Mouse (Mus musculus) limb, embryonic 12.5 days (tissue): ENCODE measurements around the gene Asb8. TPM values are rescaled to one million over a fixed set of nuclear protein-coding genes. Genes with fewer than 3 reads are reported as not detected.

Experiments
- ATAC-seq: fragments of 200-750 bp; cut with Nextera tagmentation; 2 replicates; pipeline ENCODE4 v1.8.0; 2017; ENCODE audit warnings: low read depth, moderate TSS enrichment; ENCODE audit not compliant: insufficient number of reproducible peaks, insufficient read depth, low FRiP score, low TSS enrichment
- H3K27ac ChIP-seq: fragments of 300-500 bp; sonication (generic); 2 replicates; pipeline ENCODE4 v1.5.1; 2016; ENCODE audit warnings: mild to moderate bottlenecking, moderate library complexity
- H3K27me3 ChIP-seq: fragments of 300-500 bp; sonication (generic); 2 replicates; pipeline ENCODE4 v1.6.1; 2016; ENCODE audit warnings: mild to moderate bottlenecking, moderate library complexity
- H3K36me3 ChIP-seq: fragments of 300-500 bp; sonication (generic); 2 replicates; pipeline ENCODE4 v1.6.1; 2016; ENCODE audit warnings: mild to moderate bottlenecking, moderate library complexity
- H3K4me1 ChIP-seq: fragments of 300-500 bp; sonication (generic); replicated peaks from 2 replicates; pipeline ENCODE4 v1.6.1; 2016
- H3K4me2 ChIP-seq: fragments of 300-500 bp; sonication (generic); 2 replicates; pipeline ENCODE4 v1.6.1; 2016; ENCODE audit warnings: mild to moderate bottlenecking, moderate library complexity
- H3K4me3 ChIP-seq: fragments of 300-500 bp; sonication (generic); replicated peaks from 2 replicates; pipeline ENCODE4 v1.5.1; 2016; ENCODE audit warnings: mild to moderate bottlenecking
- H3K9ac ChIP-seq: fragments of 300-500 bp; sonication (generic); replicated peaks from 2 replicates; pipeline ENCODE4 v1.6.1; 2016; ENCODE audit warnings: mild to moderate bottlenecking, moderate library complexity
- H3K9me3 ChIP-seq: fragments of 300-500 bp; sonication (generic); 2 replicates; pipeline ENCODE4 v1.6.1; 2016; ENCODE audit warnings: mild to moderate bottlenecking, moderate library complexity
- WGBS: fragments of 180-500 bp; shearing (Covaris S2); methylation state at CpG from one replicate; pipeline ENCODE4 v1.1.7; 2016; 5-methylcytosine and 5-hydroxymethylcytosine counted together
- polyA plus RNA-seq: library from polyadenylated mRNA; unstranded; fragments of >200 nt; fragmentation: Nextera tagmentation; extraction: Ambion mirVana; gene quantifications from 2 replicates; pipeline ENCODE4 v1.2.1, GENCODE M21; 2016

Gene Asb8
- 42.4 and 43.5 TPM in 2 replicates for polyA plus RNA-seq

DNA sequence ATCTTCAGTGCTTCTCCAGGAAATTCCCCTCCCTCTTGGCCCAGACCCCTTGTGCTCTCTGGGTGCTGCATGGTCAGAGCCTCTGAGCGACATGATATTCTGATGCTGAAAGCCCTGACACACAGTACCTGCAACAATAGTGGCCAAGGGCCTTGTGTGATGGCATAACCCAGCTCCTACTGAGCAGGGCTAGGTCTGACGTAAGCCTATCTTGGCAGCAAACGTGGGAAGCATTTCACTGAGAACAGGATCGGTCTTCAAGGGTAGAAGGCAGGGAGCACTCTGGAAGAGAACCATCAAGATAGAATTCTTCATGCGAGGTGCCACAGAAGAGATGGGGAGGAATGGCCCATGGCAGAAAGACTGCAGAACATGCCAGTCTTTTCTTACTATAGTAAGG, at the start of gene Asb8:
TSS of gene Asb8 (minus strand) at position 101 of the 400 bp plus-strand sequence.
- ATAC-seq = no peak
- no peak within 1 kb of the TSS for H3K9ac ChIP-seq
- 83% methylated on average over 5 of the region's 5 CpGs for WGBS
- peaks cover 11% of the 10 kb centered on the region for H3K4me1 ChIP-seq
- H3K27ac ChIP-seq = no peak within 1 kb of the TSS
- H3K27me3 ChIP-seq = peaks cover 61% of the 10 kb centered on the region
- no peaks in the 10 kb centered on the region for H3K36me3 ChIP-seq
- no peaks in the 10 kb centered on the region for H3K9me3 ChIP-seq
- no peak within 1 kb of the TSS for H3K4me2 ChIP-seq
- H3K4me3 ChIP-seq = no peak within 1 kb of the TSS

DNA sequence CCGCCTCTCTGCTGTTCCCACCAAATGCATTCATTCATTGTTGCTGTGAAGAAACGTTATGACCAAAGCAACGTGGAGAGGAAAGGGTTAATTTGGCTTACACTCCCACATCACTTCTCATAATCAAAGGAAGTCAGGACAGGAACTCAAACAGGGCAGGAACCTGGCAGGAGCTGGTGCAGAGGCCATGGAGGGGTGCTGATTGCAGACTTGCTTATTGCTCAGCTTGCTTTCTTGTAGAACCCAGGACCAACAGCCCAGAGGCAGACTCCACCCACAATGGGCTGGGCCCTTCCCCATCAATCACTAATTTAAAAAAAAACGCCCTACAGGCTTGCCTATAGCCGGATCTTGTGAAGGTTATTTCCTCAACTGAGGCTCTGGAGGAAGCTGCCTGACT, 48.7 kb upstream of the Asb8 start:
- WGBS = 64% methylated on average over 5 of the region's 5 CpGs
- Histone ChIP-seq H3K4me1 (no peaks in the 10 kb centered on the region), H3K27me3 (no peaks in the 10 kb centered on the region), H3K4me2 (no peak overlapping the region), H3K4me3 (no peak overlapping the region), H3K9me3 (no peaks in the 10 kb centered on the region), H3K9ac (no peak overlapping the region), H3K27ac (no peak overlapping the region), H3K36me3 (no peaks in the 10 kb centered on the region)
- ATAC-seq = no peak

DNA sequence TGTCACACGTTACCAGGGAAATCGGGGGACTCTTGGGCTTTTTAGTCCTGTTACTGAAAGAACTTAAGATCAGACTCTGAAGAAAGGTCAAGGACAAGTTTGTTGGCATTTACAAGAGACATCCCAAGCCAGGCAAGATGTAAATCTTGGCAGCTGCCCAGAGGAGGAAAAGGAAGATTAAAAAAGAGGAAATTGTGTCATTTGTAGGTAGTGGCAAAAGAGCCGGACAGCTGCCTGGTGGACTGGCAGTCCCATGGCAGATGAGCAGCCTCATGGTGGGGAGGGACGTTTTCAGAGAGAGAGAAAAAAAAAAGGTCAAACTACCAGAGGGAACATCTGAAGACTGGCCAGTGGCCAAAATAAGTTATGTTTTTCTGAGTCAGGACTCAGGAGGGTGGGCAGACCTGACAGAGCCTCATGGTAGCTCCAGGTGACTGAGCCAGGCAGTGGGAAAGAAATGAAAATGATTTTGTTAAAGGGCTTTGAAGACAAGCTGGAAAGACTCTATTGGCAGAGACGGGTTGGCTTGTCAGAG, 48.0 kb upstream of the Asb8 start:
- ATAC-seq = no peak
- WGBS = 87% methylated on average over 5 of the region's 5 CpGs
- H3K27me3 ChIP-seq = no peaks in the 10 kb centered on the region
- H3K9me3 ChIP-seq = no peaks in the 10 kb centered on the region
- no peaks in the 10 kb centered on the region for H3K4me1 ChIP-seq
- H3K9ac ChIP-seq = no peak overlapping the region
- no peak overlapping the region for H3K27ac ChIP-seq
- no peak overlapping the region for H3K4me3 ChIP-seq
- H3K36me3 ChIP-seq = no peaks in the 10 kb centered on the region
- no peak overlapping the region for H3K4me2 ChIP-seq

DNA sequence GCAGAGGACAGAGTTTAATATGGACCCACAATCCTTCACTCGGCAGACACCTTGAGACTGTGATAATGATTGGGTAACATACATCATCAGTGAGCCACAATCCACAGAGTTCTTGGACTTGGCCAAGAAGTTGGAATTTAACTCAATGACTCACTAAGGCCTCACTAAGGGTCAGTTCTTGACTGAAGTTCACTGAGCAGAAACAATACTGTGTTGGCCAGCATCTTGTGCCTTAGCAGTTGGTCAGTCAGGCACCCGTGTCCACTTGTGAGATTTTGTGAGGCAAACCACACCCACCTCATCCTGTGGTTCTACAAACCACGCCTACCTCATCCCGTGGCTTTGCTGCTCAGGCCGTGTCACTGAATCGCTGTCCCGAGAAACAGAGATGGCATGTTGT, 44.3 kb upstream of the Asb8 start:
- Histone ChIP-seq H3K4me3 (no peak overlapping the region), H3K4me2 (no peak overlapping the region), H3K36me3 (no peaks in the 10 kb centered on the region), H3K4me1 (no peaks in the 10 kb centered on the region), H3K27me3 (no peaks in the 10 kb centered on the region; the same call in 1 of the 2 replicates), H3K9ac (no peak overlapping the region), H3K27ac (no peak overlapping the region), H3K9me3 (no peaks in the 10 kb centered on the region)
- 83% methylated on average over 7 of the region's 7 CpGs for WGBS
- no peak for ATAC-seq

DNA sequence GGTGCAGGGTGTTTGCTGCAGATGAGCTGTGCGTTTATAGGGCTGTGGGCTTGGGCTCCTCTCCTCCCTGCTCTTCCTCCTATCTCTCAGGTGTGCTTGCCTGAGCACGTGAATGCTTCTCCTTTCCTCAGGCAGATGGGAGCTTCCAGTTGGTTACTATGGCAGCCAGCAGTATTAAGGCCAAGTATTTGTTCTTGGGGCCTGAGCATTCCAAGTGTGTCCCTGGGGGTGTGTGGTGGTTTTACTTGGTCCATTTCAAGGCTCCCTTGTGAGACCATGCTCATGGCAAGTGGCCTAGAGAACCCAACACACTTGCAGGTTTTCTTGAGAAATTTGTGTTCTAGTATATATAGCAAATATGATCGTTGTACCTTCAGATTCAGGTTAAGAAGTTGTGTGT, 30.0 kb upstream of the Asb8 start, which contains the start of gene Olfr288:
TSS of gene Olfr288 (minus strand) at position 101 of the 400 bp plus-strand sequence.
- no peak within 1 kb of the TSS for H3K27ac ChIP-seq
- no peak within 1 kb of the TSS for H3K9ac ChIP-seq
- H3K27me3 ChIP-seq = no peaks in the 10 kb centered on the region; the same call in 1 of the 2 replicates
- H3K36me3 ChIP-seq = no peaks in the 10 kb centered on the region
- no peak within 1 kb of the TSS for H3K4me2 ChIP-seq
- no peaks in the 10 kb centered on the region for H3K9me3 ChIP-seq
- H3K4me3 ChIP-seq = no peak within 1 kb of the TSS
- WGBS = 70% methylated on average over 3 of the region's 3 CpGs
- no peak for ATAC-seq
- H3K4me1 ChIP-seq = no peaks in the 10 kb centered on the region

DNA sequence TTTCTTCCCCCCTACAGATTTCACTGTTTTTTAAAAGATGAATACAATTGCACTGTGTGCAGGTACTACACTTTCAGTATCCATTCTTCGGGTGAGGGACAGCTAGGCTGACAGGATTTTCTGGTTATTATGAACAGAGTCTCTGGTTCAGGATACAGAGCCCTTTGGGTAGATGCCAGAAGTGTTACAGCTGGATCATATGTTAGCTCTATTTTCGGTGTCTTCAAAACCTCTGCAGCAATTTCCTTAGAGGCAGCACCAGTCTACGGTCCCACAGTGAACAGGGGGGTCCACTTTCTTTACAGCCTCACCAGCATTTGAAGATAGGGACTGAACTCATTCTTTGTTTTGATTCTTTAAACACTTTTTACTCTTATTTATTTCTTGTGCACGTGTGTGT, 19.0 kb upstream of the Asb8 start:
- Histone ChIP-seq H3K9ac (no peak overlapping the region), H3K4me3 (no peak overlapping the region), H3K4me2 (no peak overlapping the region), H3K36me3 (no peaks in the 10 kb centered on the region), H3K4me1 (no peaks in the 10 kb centered on the region), H3K27me3 (no peaks in the 10 kb centered on the region; the same call in 1 of the 2 replicates), H3K27ac (no peak overlapping the region), H3K9me3 (no peaks in the 10 kb centered on the region)
- ATAC-seq = no peak
- WGBS = 67% methylated on average over 4 of the region's 4 CpGs

DNA sequence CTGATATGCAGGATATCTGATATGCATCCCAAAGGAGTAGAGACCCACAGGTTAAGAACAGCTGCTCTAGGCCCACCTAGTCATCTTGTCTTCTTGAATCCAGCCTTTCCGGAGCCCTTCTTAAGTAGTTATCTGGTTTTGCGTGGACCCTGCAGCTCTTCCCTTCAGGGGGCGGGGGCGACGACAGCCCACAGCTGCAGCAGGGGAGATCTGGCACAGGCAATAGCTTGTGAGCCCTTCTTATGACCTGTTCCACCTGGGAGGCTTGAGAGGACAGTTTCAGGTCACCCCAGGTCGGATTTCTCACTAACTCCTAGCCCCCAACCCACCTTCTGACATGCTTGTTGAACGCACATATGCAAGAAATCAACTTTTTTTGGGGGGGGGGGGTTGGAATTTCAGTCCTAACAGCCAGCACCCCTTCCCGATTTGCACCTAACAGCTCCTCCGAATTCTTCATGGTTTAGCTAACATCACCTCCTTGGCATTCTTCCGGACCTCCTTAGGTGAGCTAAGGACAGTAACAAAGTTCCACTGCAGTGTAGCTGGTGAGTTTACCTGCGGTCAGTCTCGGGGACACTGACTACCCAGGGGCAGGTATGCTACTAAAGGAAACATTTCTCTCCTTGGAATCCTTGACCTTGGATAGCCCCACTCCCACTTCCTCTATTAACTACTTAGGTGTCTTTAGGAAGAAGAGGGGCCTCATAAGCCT, 16.6 kb upstream of the Asb8 start:
- H3K4me3 ChIP-seq = no peak overlapping the region
- no peaks in the 10 kb centered on the region for H3K36me3 ChIP-seq
- H3K4me2 ChIP-seq = 0 out of 2 replicates have a peak overlapping the region, but pooled peaks have one; percentile 58
- no peaks in the 10 kb centered on the region for H3K4me1 ChIP-seq
- ATAC-seq = no peak
- H3K9me3 ChIP-seq = no peaks in the 10 kb centered on the region
- peaks cover 3% of the 10 kb centered on the region; the same call in 1 of the 2 replicates for H3K27me3 ChIP-seq
- no peak overlapping the region for H3K9ac ChIP-seq
- 74% methylated on average over 12 of the region's 12 CpGs for WGBS
- no peak overlapping the region for H3K27ac ChIP-seq

DNA sequence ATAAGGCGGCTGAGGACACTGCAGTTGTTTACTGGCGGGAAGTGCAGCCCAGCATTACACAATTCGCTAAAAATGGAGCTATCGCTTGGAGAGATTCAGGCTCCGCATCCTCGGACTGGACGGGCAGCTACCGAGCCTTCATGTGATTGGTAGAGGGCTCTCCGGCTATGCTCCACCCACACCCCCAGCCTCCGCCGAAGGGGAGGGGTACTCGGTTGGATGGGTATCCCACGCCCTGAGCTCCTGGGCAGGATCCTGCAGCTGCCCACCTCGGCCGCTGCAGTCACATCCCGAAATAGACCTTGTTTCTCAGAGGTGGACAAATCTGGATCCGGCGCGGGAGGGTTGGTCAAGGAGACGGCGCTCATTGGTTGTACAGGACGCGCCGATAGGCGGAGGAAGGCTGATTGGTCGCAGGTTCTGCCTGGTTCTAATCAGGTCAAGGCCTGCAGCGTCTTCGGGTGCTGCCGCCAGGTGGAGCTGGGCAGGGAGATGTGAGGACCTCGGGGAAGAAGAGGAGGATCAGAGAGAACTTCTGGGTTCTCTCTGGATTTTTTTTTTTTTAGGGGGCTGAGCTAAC, 15.8 kb upstream of the Asb8 start:
- Histone ChIP-seq H3K4me2 (peak overlapping the region; percentile 58), H3K27me3 (peaks cover 8% of the 10 kb centered on the region; the same call in 1 of the 2 replicates), H3K9me3 (no peaks in the 10 kb centered on the region), H3K27ac (0 out of 2 replicates have a peak overlapping the region, but pooled peaks have one; percentile 32), H3K4me3 (peak overlapping the region; percentile 47), H3K9ac (peak overlapping the region; percentile 42; the same call in 1 of the 2 replicates), H3K4me1 (no peaks in the 10 kb centered on the region), H3K36me3 (no peaks in the 10 kb centered on the region)
- peak; percentile 98 for ATAC-seq
- under 1% methylated on average over 30 of the region's 30 CpGs for WGBS

DNA sequence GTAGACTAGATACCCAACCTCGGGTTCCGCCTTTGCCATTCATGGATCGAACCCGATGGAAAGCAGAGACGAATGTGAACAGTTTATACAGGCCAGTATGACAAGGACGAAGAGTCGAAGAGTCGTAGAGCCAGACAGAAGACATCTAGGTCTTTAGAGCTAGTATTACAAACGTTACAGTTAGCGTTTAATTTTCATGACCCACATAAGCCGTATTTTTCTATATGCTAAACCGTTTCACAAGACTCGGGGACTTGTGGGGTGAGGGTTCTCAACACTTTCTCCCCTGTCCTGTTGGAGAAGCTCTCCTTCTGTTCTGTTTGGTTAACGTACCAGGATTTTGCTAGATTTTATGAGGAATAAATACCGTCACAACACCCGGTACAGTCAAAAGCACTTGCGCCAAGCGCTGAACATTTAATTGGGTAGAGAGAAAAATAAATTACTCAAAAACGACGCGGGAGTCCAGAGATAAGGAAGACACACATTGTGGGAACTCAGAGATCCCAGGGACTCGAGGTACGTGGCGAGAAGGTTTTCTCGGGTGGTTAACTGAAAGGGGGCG, 15.2 kb upstream of the Asb8 start:
- H3K36me3 ChIP-seq = no peaks in the 10 kb centered on the region
- H3K4me1 ChIP-seq = no peaks in the 10 kb centered on the region
- H3K9me3 ChIP-seq = no peaks in the 10 kb centered on the region
- 6% methylated on average over 26 of the region's 26 CpGs for WGBS
- peak overlapping the region; percentile 58 for H3K4me2 ChIP-seq
- peak overlapping the region; percentile 47 for H3K4me3 ChIP-seq
- H3K9ac ChIP-seq = peak overlapping the region; percentile 42; the same call in 1 of the 2 replicates
- ATAC-seq = no peak
- peaks cover 10% of the 10 kb centered on the region for H3K27me3 ChIP-seq
- no peak overlapping the region for H3K27ac ChIP-seq

DNA sequence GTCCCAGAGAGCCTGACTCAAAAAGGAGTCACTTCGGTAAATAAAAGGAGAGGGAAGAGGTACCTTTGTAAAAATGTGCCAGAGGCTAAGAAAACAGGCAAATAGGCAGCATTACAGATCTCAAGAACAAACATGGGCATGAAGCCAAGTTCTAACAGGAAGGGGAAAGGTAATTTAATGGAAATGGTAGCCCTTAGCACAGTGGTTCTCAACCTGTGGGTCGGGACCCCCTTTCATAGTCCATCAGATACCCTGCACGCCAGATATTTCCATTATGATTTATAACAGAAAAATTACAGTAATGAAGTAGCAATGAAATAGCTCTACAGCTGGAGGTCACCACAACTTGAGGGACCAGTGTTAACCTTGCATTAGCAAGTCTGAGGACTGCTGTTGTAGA, 11.9 kb upstream of the Asb8 start:
- WGBS = 72% methylated on average over 3 of the region's 3 CpGs
- peaks cover 36% of the 10 kb centered on the region for H3K27me3 ChIP-seq
- no peaks in the 10 kb centered on the region for H3K4me1 ChIP-seq
- no peak overlapping the region for H3K27ac ChIP-seq
- H3K9ac ChIP-seq = no peak overlapping the region
- ATAC-seq = no peak
- no peak overlapping the region for H3K4me3 ChIP-seq
- no peaks in the 10 kb centered on the region for H3K9me3 ChIP-seq
- no peaks in the 10 kb centered on the region for H3K36me3 ChIP-seq
- no peak overlapping the region for H3K4me2 ChIP-seq

DNA sequence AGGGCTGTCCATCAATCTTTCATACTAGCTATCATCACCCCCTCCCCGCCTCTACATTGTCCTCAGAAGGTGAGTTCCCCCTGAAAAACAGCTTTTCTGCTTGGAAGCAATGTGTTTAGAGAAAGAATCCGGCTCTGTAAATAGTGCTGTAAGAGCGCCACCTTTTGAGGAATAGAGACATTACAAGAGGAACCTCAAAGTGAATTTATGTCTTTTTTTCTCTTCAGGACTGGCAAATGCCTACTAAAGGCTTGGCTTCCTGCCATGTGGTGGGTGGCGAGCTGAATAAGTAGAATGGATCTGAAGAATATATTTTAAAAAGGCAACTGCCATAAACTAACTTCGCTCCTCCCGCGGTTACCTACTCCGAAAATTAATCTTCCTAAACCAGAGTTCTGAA, 8.4 kb upstream of the Asb8 start:
- Histone ChIP-seq H3K27me3 (peaks cover 71% of the 10 kb centered on the region), H3K9ac (no peak overlapping the region), H3K36me3 (no peaks in the 10 kb centered on the region), H3K4me2 (no peak overlapping the region), H3K4me3 (no peak overlapping the region), H3K9me3 (no peaks in the 10 kb centered on the region), H3K4me1 (no peaks in the 10 kb centered on the region), H3K27ac (no peak overlapping the region)
- ATAC-seq = no peak
- WGBS = 41% methylated on average over 8 of the region's 8 CpGs
